Mouse (Mus musculus): Measurements from ENCODE around the gene Emd.

GRCm38 (mm10) chrX:74246693-74247092 is 7.8 kb upstream of the Emd start:
- TF ChIP-seq CTCF (IDR thresholded peaks at IDR 0.05; ENCODE audit: borderline replicate concordance, extremely low read depth, insufficient read depth, insufficient read length), result no peak
- no peak for TF ChIP-seq POLR2A (IDR thresholded peaks at IDR 0.05; ENCODE audit: borderline replicate concordance, extremely low read depth, insufficient read depth, insufficient read length, poor library complexity, severe bottlenecking)
